8 mouse cellular contexts compared by ENCODE assay signal in the genomic region with DNA sequence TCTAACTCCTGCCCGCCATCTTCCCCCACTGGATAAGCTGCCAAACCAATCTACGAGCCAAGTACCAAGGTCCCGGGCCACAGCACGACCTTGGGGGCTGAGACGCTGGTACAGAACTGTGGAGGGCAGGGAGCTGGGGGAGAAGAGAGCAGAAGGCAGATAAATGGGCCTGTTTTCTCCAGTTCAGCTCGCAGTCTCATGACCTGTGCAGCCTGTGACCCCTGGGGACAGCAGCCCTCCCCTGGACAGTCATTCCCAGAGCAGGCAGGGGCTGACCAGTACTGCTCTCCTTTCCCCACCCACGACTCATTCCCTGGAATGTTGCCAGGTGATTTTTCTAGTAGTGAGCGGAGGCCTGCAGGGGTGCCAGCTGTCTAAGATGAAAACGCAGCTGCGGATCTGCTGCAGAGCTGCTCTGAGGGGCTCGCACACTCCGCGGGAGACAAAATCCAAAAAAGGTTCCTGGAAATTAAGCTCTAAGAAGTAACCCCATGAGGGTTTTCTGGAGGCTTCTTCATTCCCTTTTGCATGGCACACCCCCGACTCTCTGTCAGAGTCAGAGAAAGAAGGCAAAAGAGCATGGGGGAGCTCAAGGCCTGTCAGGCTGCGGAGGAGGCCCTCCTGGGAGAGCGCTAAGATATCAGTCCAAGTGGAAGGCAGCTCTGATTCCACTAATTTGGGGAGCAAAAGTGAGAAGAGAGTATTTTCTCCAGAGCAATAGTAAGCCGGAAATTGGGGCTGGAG. TPM values are rescaled to one million over a fixed set of nuclear protein-coding genes. Genes with fewer than 3 reads are reported as not detected.
DNase-seq lines count a peak whose midpoint lies in the region; ATAC-seq and TF ChIP-seq lines count a peak whose summit lies in the region.
"Had no signal": no experiment of that assay in that cellular context is flagged by ENCODE, and none has a peak within 500 bp of the region (broad histone marks: within the 10 kb centered on the region; RNA-seq: fewer than 3 reads in every experiment).

No protein-coding gene starts in this region.

- no peaks in the 10 kb centered on the region for H3K27me3 ChIP-seq in lung, embryonic 14.5 days (ENCODE audit: insufficient read depth, low read length)
- no peaks in the 10 kb centered on the region for H3K27me3 ChIP-seq in forebrain, embryonic 16.5 days (replicated peaks; ENCODE audit: control insufficient read depth, insufficient read depth, low read length)
- 0 out of 2 replicates have a peak, but pooled peaks cover 5% of the 10 kb centered on the region for H3K27me3 ChIP-seq in midbrain, embryonic 15.5 days (replicated peaks)

- H3K4me3 ChIP-seq in lung, embryonic 14.5 days (ENCODE audit: low read depth, low read length): no peak overlapping the region
- no peak overlapping the region for H3K4me3 ChIP-seq in lung, adult 2 months (replicated peaks; ENCODE audit: extremely low read depth, low read depth, low read length)
- no peak overlapping the region for H3K4me3 ChIP-seq in forebrain, embryonic 16.5 days (replicated peaks; ENCODE audit: low read length)
- no peak overlapping the region for H3K4me3 ChIP-seq in midbrain, embryonic 15.5 days
- H3K4me3 ChIP-seq: neural tube, embryonic 12.5 days had no signal

- peaks cover 15% of the 10 kb centered on the region; the same call in 1 of the 2 replicates for H3K36me3 ChIP-seq in lung, embryonic 14.5 days (ENCODE audit: insufficient read depth)
- no peaks in the 10 kb centered on the region for H3K36me3 ChIP-seq in forebrain, embryonic 16.5 days (ENCODE audit: control insufficient read depth, insufficient read depth)
- no peaks in the 10 kb centered on the region for H3K36me3 ChIP-seq in midbrain, embryonic 15.5 days (replicated peaks)
- H3K36me3 ChIP-seq: neural tube, embryonic 12.5 days had no signal

- 0 out of 2 replicates have a peak, but pooled peaks cover 6% of the 10 kb centered on the region for H3K4me1 ChIP-seq in lung, embryonic 14.5 days (ENCODE audit: insufficient read depth)
- H3K4me1 ChIP-seq in lung, adult 2 months (ENCODE audit: control insufficient read depth, insufficient read depth, low read length): 0 out of 2 replicates have a peak, but pooled peaks cover 3% of the 10 kb centered on the region
- H3K4me1 ChIP-seq in forebrain, embryonic 16.5 days (replicated peaks; ENCODE audit: control insufficient read depth, insufficient read depth, low read length): peaks cover 13% of the 10 kb centered on the region
- peaks cover 13% of the 10 kb centered on the region for H3K4me1 ChIP-seq in midbrain, embryonic 15.5 days

- no peak for TF ChIP-seq CTCF in lung, embryonic 14.5 days (IDR thresholded peaks at IDR 0.05; ENCODE audit: low read depth)
- TF ChIP-seq CTCF in lung, adult 2 months (IDR thresholded peaks at IDR 0.05; ENCODE audit: insufficient read depth, low read length): no peak

- peak overlapping the region; percentile 10; the same call in 1 of the 2 replicates for H3K4me2 ChIP-seq in lung, embryonic 14.5 days
- no peak overlapping the region for H3K4me2 ChIP-seq in forebrain, embryonic 16.5 days (ENCODE audit: low read length)
- no peak overlapping the region for H3K4me2 ChIP-seq in midbrain, embryonic 15.5 days
- H3K4me2 ChIP-seq: neural tube, embryonic 12.5 days had no signal

- H3K9me3 ChIP-seq in lung, embryonic 14.5 days (ENCODE audit: low read depth, low read length): no peaks in the 10 kb centered on the region
- no peaks in the 10 kb centered on the region for H3K9me3 ChIP-seq in forebrain, embryonic 16.5 days (ENCODE audit: control insufficient read depth, low read length)
- H3K9me3 ChIP-seq in midbrain, embryonic 15.5 days: no peaks in the 10 kb centered on the region
- H3K9me3 ChIP-seq: neural tube, embryonic 12.5 days had no signal

- no peak for TF ChIP-seq POLR2A in lung, adult 2 months (IDR thresholded peaks at IDR 0.05; ENCODE audit: borderline replicate concordance, extremely low read depth, low read depth, low read length)

- WGBS in lung, embryonic 14.5 days: 33% methylated on average over 17 of the region's 17 CpGs
- 54% methylated on average over 17 of the region's 17 CpGs for WGBS in lung, adult 2 months
- WGBS in forebrain, embryonic 16.5 days: 48% methylated on average over 17 of the region's 17 CpGs
- WGBS in midbrain, embryonic 15.5 days: 54% methylated on average over 17 of the region's 17 CpGs

- peak overlapping the region; percentile 6; the same call in 1 of the 2 replicates for H3K9ac ChIP-seq in lung, embryonic 14.5 days
- H3K9ac ChIP-seq in forebrain, embryonic 16.5 days (replicated peaks; ENCODE audit: low read depth, low read length): no peak overlapping the region
- no peak overlapping the region for H3K9ac ChIP-seq in midbrain, embryonic 15.5 days
- H3K9ac ChIP-seq: neural tube, embryonic 12.5 days had no signal

- H3K27ac ChIP-seq in lung, embryonic 14.5 days (ENCODE audit: low read depth): peak overlapping the region; percentile 79; the same call in 1 of the 2 replicates
- no peak overlapping the region for H3K27ac ChIP-seq in forebrain, embryonic 16.5 days (ENCODE audit: low read length)
- peak overlapping the region; percentile 3; the same call in 1 of the 2 replicates for H3K27ac ChIP-seq in midbrain, embryonic 15.5 days
- H3K27ac ChIP-seq: neural tube, embryonic 12.5 days had no signal

- peak; percentile 90 for DNase-seq in lung, embryonic 14.5 days
- DNase-seq in lung, adult 2 months: no peak
- DNase-seq in brain, adult 2 months (ENCODE audit: low read depth, low spot score): peak; percentile 65
- DNase-seq in left cerebral cortex, adult 8-10 months (ENCODE audit: low spot score in 2 of 2): no peak
- no peak for DNase-seq in cerebellum, adult 8-10 months

- peak; percentile 78 for ATAC-seq in lung, embryonic 14.5 days (ENCODE audit: insufficient read depth)
- peak; percentile 35; the same call in 1 of the 2 replicates for ATAC-seq in forebrain, embryonic 16.5 days
- no peak for ATAC-seq in midbrain, embryonic 15.5 days (replicated peaks)

RNA-seq across cellular contexts. Expression of a gene that starts 23.1 kb away (rescaled TPM):
- polyA plus RNA-seq in lung, embryonic 14.5 days (2014; fragmentation: Nextera tagmentation; extraction: Ambion mirVana): 17.0 and 17.1 TPM in 2 replicates
- polyA plus RNA-seq in lung, adult 2 months (2012; rRNA removed): 20.2 and 23.4 TPM in 2 replicates
- 5.8 and 7.0 TPM in 2 replicates for polyA plus RNA-seq in forebrain, embryonic 16.5 days (2015; fragmentation: Nextera tagmentation; extraction: Ambion mirVana)
- polyA plus RNA-seq in midbrain, embryonic 15.5 days (2015; fragmentation: Nextera tagmentation; extraction: Ambion mirVana): 4.8 and 5.2 TPM in 2 replicates
- total RNA-seq in left cerebral cortex, adult 8-10 months (2022): 10 to 100 TPM; 21.6 to 30.4 (median 23.9) TPM

RNA-seq across cellular contexts. Expression of a gene that starts 30.9 kb away (rescaled TPM):
- polyA plus RNA-seq in lung, embryonic 14.5 days (2014; fragmentation: Nextera tagmentation; extraction: Ambion mirVana): 20.4 and 22.0 TPM in 2 replicates
- 148 and 171 TPM in 2 replicates for polyA plus RNA-seq in lung, adult 2 months (2012; rRNA removed)
- 2.1 TPM in 2 replicates for polyA plus RNA-seq in forebrain, embryonic 16.5 days (2015; fragmentation: Nextera tagmentation; extraction: Ambion mirVana)
- polyA plus RNA-seq in midbrain, embryonic 15.5 days (2015; fragmentation: Nextera tagmentation; extraction: Ambion mirVana): 2.5 and 3.1 TPM in 2 replicates
- 10 to 100 TPM; 14.7 to 17.8 (median 16.3) TPM for total RNA-seq in left cerebral cortex, adult 8-10 months (2022)

Comparison
In these comparisons a context has a peak if more than half of its experiments do, and no peak if none do; other contexts are left out.
1. DNase-seq: peak in lung, embryonic 14.5 days (single experiment) and brain, adult 2 months (single experiment); none in lung, adult 2 months (single experiment), left cerebral cortex, adult 8-10 months (0 of 2) and cerebellum, adult 8-10 months (single experiment).